Mouse (Mus musculus): ENCODE results near the gene Serhl. TPM values are rescaled to one million over a fixed set of nuclear protein-coding genes. Genes with fewer than 3 reads are reported as not detected.

Serhl gene
- polyA plus RNA-seq, 1 experiment from 2014 or later: 56.4 TPM

DNA sequence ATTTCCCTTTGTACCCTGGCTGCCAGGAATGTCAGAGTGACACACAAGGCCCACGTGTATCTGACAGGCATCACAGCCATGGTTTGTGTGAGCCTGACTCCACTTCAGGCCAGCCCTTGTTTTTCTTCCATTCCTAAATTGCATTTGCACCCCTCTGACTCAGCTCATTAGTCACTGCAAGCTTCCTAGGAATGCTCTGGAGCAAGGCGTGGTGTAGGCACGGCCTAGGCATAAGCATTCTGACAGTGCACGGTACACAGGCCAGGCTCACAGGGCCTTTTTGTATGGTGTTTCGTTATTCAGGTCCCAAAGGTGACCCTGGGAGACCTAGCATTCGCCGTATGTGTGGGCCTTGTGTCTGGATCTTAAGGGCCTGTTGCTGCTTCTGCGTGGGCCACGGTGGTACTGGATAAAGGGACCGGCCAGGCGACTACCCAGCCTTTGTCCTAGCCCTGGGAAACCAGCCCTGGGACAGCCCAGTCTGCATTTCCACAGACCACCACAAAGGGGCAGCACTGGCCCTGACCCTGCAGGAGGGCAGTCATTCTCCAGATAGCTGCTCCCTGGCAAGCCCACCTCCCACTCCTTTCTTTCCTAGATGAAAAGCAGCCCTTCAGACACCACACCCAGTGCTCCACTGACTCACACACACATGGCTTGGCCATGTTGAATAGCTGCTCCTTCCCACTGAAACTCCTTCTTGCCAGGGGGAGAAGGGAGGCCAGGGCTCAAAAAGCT is 67.8 kb downstream of the Serhl start:
- Histone ChIP-seq H3K9ac (ENCODE audit: low read depth, low read length) (no peak overlapping the region), H3K4me1 (ENCODE audit: control insufficient read depth, insufficient read depth, low read length) (no peaks in the 10 kb centered on the region), H3K36me3 (ENCODE audit: control insufficient read depth, insufficient read depth, low read length) (peaks cover 24% of the 10 kb centered on the region), H3K27ac (ENCODE audit: low read depth, low read length) (no peak overlapping the region), H3K4me2 (no peak overlapping the region), H3K4me3 (ENCODE audit: low read depth, low read length) (no peak overlapping the region), H3K27me3 (ENCODE audit: control insufficient read depth, insufficient read depth, low read length) (no peaks in the 10 kb centered on the region), H3K9me3 (replicated peaks; ENCODE audit: control insufficient read depth, low read length) (no peaks in the 10 kb centered on the region)
- no peak for ATAC-seq (replicated peaks; ENCODE audit: insufficient number of reproducible peaks, low FRiP score, low TSS enrichment)
- 77% methylated on average over 11 of the region's 11 CpGs for WGBS (ENCODE audit: insufficient replicate concordance)

DNA sequence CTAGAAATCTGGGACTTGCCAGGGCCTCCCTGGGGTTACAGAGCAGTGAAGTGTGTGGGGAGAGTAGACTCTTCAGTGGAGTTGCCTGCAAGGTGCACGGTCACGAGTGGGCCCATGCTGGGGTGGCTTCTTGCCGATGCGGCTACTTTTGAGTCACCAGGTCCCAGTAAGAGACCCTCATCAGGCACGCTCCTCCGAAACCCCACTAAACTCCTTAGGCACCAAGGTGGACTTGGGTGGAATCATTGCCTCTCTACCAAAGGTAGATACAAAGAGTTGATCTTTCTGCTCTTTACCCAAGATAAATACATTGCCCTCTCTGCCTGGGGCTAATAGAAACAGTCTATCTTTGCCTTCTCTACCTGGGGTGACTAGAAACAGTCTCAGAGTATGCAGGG is 68.4 kb downstream of the Serhl start:
- WGBS (ENCODE audit: insufficient replicate concordance): 92% methylated on average over 6 of the region's 6 CpGs
- H3K27me3 ChIP-seq (ENCODE audit: control insufficient read depth, insufficient read depth, low read length): no peaks in the 10 kb centered on the region
- no peaks in the 10 kb centered on the region for H3K4me1 ChIP-seq (ENCODE audit: control insufficient read depth, insufficient read depth, low read length)
- H3K27ac ChIP-seq (ENCODE audit: low read depth, low read length): no peak overlapping the region
- H3K9me3 ChIP-seq (replicated peaks; ENCODE audit: control insufficient read depth, low read length): no peaks in the 10 kb centered on the region
- H3K4me3 ChIP-seq (ENCODE audit: low read depth, low read length): no peak overlapping the region
- H3K36me3 ChIP-seq (ENCODE audit: control insufficient read depth, insufficient read depth, low read length): peaks cover 24% of the 10 kb centered on the region
- no peak overlapping the region for H3K9ac ChIP-seq (ENCODE audit: low read depth, low read length)
- H3K4me2 ChIP-seq: no peak overlapping the region
- ATAC-seq (replicated peaks; ENCODE audit: insufficient number of reproducible peaks, low FRiP score, low TSS enrichment): no peak

DNA sequence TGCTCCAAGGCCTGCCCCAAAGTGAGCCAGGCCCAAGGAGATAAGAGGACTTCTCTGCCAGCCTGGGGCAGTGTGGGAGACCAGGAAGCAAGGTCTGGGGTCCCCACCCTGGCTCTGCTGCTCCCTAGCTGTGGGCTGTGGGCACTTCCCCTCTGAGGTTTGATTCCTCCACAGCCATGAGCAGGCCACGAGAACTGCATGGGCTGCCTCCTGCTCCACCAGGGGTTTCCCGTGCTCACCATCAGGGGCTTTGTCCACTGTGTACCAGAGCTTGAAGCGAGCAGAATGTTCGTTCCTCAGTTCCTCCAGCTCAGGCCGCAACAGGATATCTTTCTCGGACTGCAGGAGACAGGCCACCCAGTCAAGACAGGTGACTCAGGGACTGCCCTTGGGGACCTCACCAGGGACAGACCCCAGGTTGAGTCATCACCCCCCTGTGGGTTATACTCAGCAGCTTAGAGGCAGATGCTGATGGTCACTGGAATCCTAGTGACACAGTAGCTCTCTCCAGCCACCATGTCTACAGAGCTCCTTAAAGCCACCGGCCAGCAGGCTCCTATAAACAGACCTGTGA is 69.4 kb downstream of the Serhl start:
- H3K36me3 ChIP-seq (ENCODE audit: control insufficient read depth, insufficient read depth, low read length): peaks cover 24% of the 10 kb centered on the region
- H3K4me1 ChIP-seq (ENCODE audit: control insufficient read depth, insufficient read depth, low read length): no peaks in the 10 kb centered on the region
- H3K27ac ChIP-seq (ENCODE audit: low read depth, low read length): no peak overlapping the region
- ATAC-seq (replicated peaks; ENCODE audit: insufficient number of reproducible peaks, low FRiP score, low TSS enrichment): no peak
- H3K9me3 ChIP-seq (replicated peaks; ENCODE audit: control insufficient read depth, low read length): no peaks in the 10 kb centered on the region
- H3K9ac ChIP-seq (ENCODE audit: low read depth, low read length): no peak overlapping the region
- H3K27me3 ChIP-seq (ENCODE audit: control insufficient read depth, insufficient read depth, low read length): no peaks in the 10 kb centered on the region
- H3K4me2 ChIP-seq: no peak overlapping the region
- 93% methylated on average over 7 of the region's 7 CpGs for WGBS (ENCODE audit: insufficient replicate concordance)
- no peak overlapping the region for H3K4me3 ChIP-seq (ENCODE audit: low read depth, low read length)

DNA sequence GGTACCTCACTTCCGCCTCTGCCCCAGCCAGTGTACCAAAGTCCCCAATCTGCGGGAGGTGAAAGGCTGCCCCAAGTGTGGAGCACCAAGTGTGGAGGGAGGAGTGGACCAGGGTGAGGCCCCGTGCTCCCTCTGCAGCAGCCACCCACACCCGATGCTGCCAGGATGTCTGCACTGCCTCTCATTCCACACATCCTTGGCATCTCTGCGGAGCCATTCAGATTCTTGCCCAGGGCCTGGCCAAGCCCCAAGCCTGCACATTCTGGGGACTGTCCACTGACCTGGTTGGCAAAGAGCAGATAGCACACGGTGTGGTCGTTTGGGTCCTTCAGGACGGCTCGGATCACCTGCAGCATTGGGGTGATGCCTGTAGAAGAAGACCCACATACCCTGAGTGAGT is 70.5 kb downstream of the Serhl start:
- Histone ChIP-seq H3K9me3 (replicated peaks; ENCODE audit: control insufficient read depth, low read length) (no peaks in the 10 kb centered on the region), H3K27me3 (ENCODE audit: control insufficient read depth, insufficient read depth, low read length) (no peaks in the 10 kb centered on the region), H3K4me1 (ENCODE audit: control insufficient read depth, insufficient read depth, low read length) (peaks cover under 1% of the 10 kb centered on the region; the same call in 1 of the 2 replicates), H3K4me2 (no peak overlapping the region), H3K36me3 (ENCODE audit: control insufficient read depth, insufficient read depth, low read length) (peaks cover 21% of the 10 kb centered on the region), H3K27ac (ENCODE audit: low read depth, low read length) (no peak overlapping the region), H3K9ac (ENCODE audit: low read depth, low read length) (no peak overlapping the region), H3K4me3 (ENCODE audit: low read depth, low read length) (no peak overlapping the region)
- 94% methylated on average over 9 of the region's 9 CpGs for WGBS (ENCODE audit: insufficient replicate concordance)
- no peak for ATAC-seq (replicated peaks; ENCODE audit: insufficient number of reproducible peaks, low FRiP score, low TSS enrichment)

DNA sequence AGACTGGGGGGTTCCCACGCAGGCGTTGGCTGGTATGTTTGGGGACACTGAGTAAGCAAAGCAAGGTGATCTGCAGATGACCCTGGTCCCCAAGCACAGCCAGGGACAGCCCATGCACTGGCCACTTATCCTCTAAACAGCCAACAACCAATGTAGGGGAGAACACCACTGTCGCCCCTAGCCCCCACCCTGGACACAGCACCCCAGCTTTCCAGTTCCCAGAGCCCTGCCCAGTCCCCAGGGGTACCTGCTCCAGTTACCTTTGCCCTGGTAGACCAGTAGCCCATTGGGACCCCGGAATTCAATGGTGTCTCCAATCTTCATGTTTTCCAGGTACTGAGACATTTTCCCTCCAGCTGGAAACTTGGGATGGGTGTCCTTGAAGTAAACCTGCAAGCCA is 71.3 kb downstream of the Serhl start:
- Histone ChIP-seq H3K27ac (ENCODE audit: low read depth, low read length) (no peak overlapping the region), H3K9ac (ENCODE audit: low read depth, low read length) (no peak overlapping the region), H3K27me3 (ENCODE audit: control insufficient read depth, insufficient read depth, low read length) (no peaks in the 10 kb centered on the region), H3K36me3 (ENCODE audit: control insufficient read depth, insufficient read depth, low read length) (peaks cover 21% of the 10 kb centered on the region), H3K4me1 (ENCODE audit: control insufficient read depth, insufficient read depth, low read length) (peaks cover 6% of the 10 kb centered on the region), H3K4me2 (no peak overlapping the region), H3K9me3 (replicated peaks; ENCODE audit: control insufficient read depth, low read length) (no peaks in the 10 kb centered on the region), H3K4me3 (ENCODE audit: low read depth, low read length) (no peak overlapping the region)
- no peak for ATAC-seq (replicated peaks; ENCODE audit: insufficient number of reproducible peaks, low FRiP score, low TSS enrichment)
- WGBS (ENCODE audit: insufficient replicate concordance): 95% methylated on average over 4 of the region's 4 CpGs

DNA sequence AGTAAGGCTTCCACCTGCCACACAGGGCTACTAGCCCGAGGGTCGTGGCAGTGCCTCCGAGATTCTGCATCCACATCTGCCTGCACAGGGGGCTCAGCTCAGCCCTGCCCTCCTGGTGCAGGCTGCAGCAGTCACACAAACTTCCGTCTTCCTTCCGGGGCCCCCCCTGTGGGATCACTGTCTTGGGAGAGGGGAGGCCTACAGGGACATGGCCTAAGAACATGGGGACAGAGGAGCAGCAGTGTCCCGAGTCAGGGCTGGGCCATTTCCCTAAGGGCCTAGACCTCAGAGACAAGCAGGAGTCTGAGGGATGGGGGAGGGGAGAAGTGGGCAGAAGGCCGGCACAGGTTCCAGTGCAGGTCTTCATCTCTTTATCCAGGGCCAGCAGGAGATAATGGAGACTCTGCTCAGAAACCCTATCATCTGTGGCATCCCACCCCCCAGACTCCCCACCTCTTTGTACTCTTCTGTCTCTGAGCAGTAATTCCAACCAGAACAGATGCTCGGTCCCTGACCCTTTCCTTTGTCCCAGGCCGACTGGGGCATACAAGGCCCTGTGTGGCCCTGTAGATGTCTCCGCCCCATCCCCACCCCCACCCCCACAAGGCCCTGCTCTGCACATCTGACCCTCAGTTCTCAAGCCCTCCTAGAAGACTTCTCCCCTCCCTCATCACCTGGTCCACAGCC is 71.9 kb downstream of the Serhl start:
- H3K9me3 ChIP-seq (replicated peaks; ENCODE audit: control insufficient read depth, low read length): no peaks in the 10 kb centered on the region
- H3K27me3 ChIP-seq (ENCODE audit: control insufficient read depth, insufficient read depth, low read length): no peaks in the 10 kb centered on the region
- no peak overlapping the region for H3K4me3 ChIP-seq (ENCODE audit: low read depth, low read length)
- peaks cover 21% of the 10 kb centered on the region for H3K36me3 ChIP-seq (ENCODE audit: control insufficient read depth, insufficient read depth, low read length)
- WGBS (ENCODE audit: insufficient replicate concordance): 66% methylated on average over 10 of the region's 10 CpGs
- no peak for ATAC-seq (replicated peaks; ENCODE audit: insufficient number of reproducible peaks, low FRiP score, low TSS enrichment)
- no peak overlapping the region for H3K9ac ChIP-seq (ENCODE audit: low read depth, low read length)
- H3K27ac ChIP-seq (ENCODE audit: low read depth, low read length): no peak overlapping the region
- peaks cover 6% of the 10 kb centered on the region for H3K4me1 ChIP-seq (ENCODE audit: control insufficient read depth, insufficient read depth, low read length)
- H3K4me2 ChIP-seq: no peak overlapping the region

DNA sequence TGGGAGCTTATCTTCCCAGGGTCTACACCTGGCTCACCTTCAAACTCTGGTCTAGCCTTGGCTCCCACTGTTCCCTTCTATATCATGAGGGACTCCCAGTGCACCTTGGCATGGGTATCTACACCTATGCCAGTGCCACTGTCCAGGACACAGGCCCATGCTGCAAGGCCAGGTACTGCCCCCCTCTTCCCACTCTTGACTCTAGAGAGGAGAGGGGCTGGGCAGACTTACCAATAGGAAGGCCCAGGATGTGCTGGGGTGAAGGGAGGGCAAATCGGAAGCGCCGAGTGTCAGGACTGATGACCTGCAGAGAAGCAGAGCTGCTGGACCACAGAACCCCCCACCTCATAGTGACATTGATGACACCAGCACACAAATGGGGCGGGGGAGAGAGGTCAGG is 72.7 kb downstream of the Serhl start:
- H3K27ac ChIP-seq (ENCODE audit: low read depth, low read length): no peak overlapping the region
- no peaks in the 10 kb centered on the region for H3K9me3 ChIP-seq (replicated peaks; ENCODE audit: control insufficient read depth, low read length)
- no peak for ATAC-seq (replicated peaks; ENCODE audit: insufficient number of reproducible peaks, low FRiP score, low TSS enrichment)
- WGBS (ENCODE audit: insufficient replicate concordance): 88% methylated on average over 4 of the region's 4 CpGs
- H3K4me1 ChIP-seq (ENCODE audit: control insufficient read depth, insufficient read depth, low read length): peaks cover 13% of the 10 kb centered on the region
- H3K4me2 ChIP-seq: no peak overlapping the region
- H3K9ac ChIP-seq (ENCODE audit: low read depth, low read length): no peak overlapping the region
- H3K36me3 ChIP-seq (ENCODE audit: control insufficient read depth, insufficient read depth, low read length): peaks cover 21% of the 10 kb centered on the region
- H3K27me3 ChIP-seq (ENCODE audit: control insufficient read depth, insufficient read depth, low read length): no peaks in the 10 kb centered on the region
- no peak overlapping the region for H3K4me3 ChIP-seq (ENCODE audit: low read depth, low read length)

DNA sequence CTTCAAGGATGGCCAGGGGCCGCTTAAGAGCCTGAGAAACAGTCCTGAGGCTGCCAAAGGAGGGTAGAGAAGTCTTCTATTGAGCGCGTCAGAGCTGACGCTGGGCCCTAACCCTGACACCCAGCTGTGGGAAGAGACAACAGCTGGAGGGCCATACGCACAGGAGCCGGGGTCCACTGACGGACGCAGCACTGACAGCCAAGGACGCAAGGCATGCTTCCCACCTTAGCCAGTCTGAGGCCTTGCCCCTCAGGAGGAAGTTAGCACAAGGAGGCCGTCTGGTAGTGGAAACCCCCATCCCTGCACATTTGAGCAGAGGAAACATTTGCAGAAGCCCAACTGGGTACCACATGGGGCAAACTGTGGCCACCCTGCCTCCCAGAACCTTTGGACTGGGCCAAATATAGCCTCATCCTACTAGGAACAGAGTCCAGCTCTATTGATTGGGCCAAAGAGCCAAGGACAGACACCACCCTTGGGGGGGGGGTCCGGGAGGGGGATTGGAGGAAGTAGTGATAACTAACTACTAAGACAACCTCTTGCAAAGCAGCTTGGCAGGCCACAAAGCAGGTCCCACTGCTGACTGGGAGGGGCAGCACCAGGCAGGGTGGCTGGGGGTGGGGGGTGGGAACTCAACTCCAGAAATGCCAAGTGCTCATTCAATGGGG is 73.6 kb downstream of the Serhl start:
- WGBS (ENCODE audit: insufficient replicate concordance): 84% methylated on average over 11 of the region's 11 CpGs
- no peak overlapping the region for H3K9ac ChIP-seq (ENCODE audit: low read depth, low read length)
- H3K4me2 ChIP-seq: no peak overlapping the region
- H3K9me3 ChIP-seq (replicated peaks; ENCODE audit: control insufficient read depth, low read length): no peaks in the 10 kb centered on the region
- H3K4me1 ChIP-seq (ENCODE audit: control insufficient read depth, insufficient read depth, low read length): peaks cover 14% of the 10 kb centered on the region
- no peak for ATAC-seq (replicated peaks; ENCODE audit: insufficient number of reproducible peaks, low FRiP score, low TSS enrichment)
- no peaks in the 10 kb centered on the region for H3K27me3 ChIP-seq (ENCODE audit: control insufficient read depth, insufficient read depth, low read length)
- H3K36me3 ChIP-seq (ENCODE audit: control insufficient read depth, insufficient read depth, low read length): peaks cover 21% of the 10 kb centered on the region
- H3K27ac ChIP-seq (ENCODE audit: low read depth, low read length): no peak overlapping the region
- H3K4me3 ChIP-seq (ENCODE audit: low read depth, low read length): no peak overlapping the region
